Mouse (Mus musculus): ENCODE measurements around the gene Ralgps2. TPM values are rescaled to one million over a fixed set of nuclear protein-coding genes. Genes with fewer than 3 reads are reported as not detected.

Ralgps2 gene
- polyA plus RNA-seq, 1 experiment from 2014 or later = 96.8 TPM

GRCm38 (mm10) chr1:156970641-156971040 is 31.2 kb upstream of the Ralgps2 start:
- no peak overlapping the region for H3K4me3 ChIP-seq
- no peak overlapping the region for H3K27ac ChIP-seq (replicated peaks)
- H3K36me3 ChIP-seq = no peaks in the 10 kb centered on the region
- 78% methylated on average over 6 of the region's 6 CpGs for WGBS
- no peaks in the 10 kb centered on the region for H3K4me1 ChIP-seq
- no peaks in the 10 kb centered on the region for H3K9me3 ChIP-seq (replicated peaks)
- no peaks in the 10 kb centered on the region for H3K27me3 ChIP-seq (ENCODE audit: low read depth, poor library complexity, severe bottlenecking)
- no peak for DNase-seq (ENCODE audit: low spot score)

- no peaks in the 10 kb centered on the region for H3K36me3 ChIP-seq
- no peaks in the 10 kb centered on the region for H3K9me3 ChIP-seq (replicated peaks)
- no peaks in the 10 kb centered on the region for H3K27me3 ChIP-seq (ENCODE audit: low read depth, poor library complexity, severe bottlenecking)
- H3K4me1 ChIP-seq = no peaks in the 10 kb centered on the region
- no peak overlapping the region for H3K27ac ChIP-seq (replicated peaks)
- DNase-seq (ENCODE audit: low spot score) = no peak
- WGBS = 86% methylated on average over 7 of the region's 7 CpGs
- no peak overlapping the region for H3K4me3 ChIP-seq
Observed at GRCm38 (mm10) chr1:156968107-156968506, 28.7 kb upstream of the Ralgps2 start.

GRCm38 (mm10) chr1:156964586-156964932 is 25.1 kb upstream of the Ralgps2 start:
- WGBS = 87% methylated on average over 4 of the region's 4 CpGs

GRCm38 (mm10) chr1:156963871-156964585 is 24.6 kb upstream of the Ralgps2 start:
- Histone ChIP-seq H3K27ac (replicated peaks) (no peak overlapping the region), H3K4me3 (no peak overlapping the region), H3K9me3 (replicated peaks) (no peaks in the 10 kb centered on the region), H3K27me3 (ENCODE audit: low read depth, poor library complexity, severe bottlenecking) (no peaks in the 10 kb centered on the region), H3K4me1 (no peaks in the 10 kb centered on the region), H3K36me3 (no peaks in the 10 kb centered on the region)
- 48% methylated on average over 7 of the region's 7 CpGs for WGBS
- DNase-seq (ENCODE audit: low spot score) = no peak

More at GRCm38 (mm10) chr1:156964586-156964932, 25.1 kb upstream of the Ralgps2 start:
- H3K27ac ChIP-seq (replicated peaks) = no peak overlapping the region
- H3K9me3 ChIP-seq (replicated peaks) = no peaks in the 10 kb centered on the region
- H3K4me1 ChIP-seq = no peaks in the 10 kb centered on the region
- DNase-seq (ENCODE audit: low spot score) = no peak
- no peaks in the 10 kb centered on the region for H3K27me3 ChIP-seq (ENCODE audit: low read depth, poor library complexity, severe bottlenecking)
- no peak overlapping the region for H3K4me3 ChIP-seq
- no peaks in the 10 kb centered on the region for H3K36me3 ChIP-seq

- H3K9me3 ChIP-seq (replicated peaks) = no peaks in the 10 kb centered on the region
- DNase-seq (ENCODE audit: low spot score) = no peak
- no peaks in the 10 kb centered on the region for H3K27me3 ChIP-seq (ENCODE audit: low read depth, poor library complexity, severe bottlenecking)
- H3K36me3 ChIP-seq = no peaks in the 10 kb centered on the region
- peaks cover under 1% of the 10 kb centered on the region; the same call in 1 of the 2 replicates for H3K4me1 ChIP-seq
- H3K27ac ChIP-seq (replicated peaks) = no peak overlapping the region
- no peak overlapping the region for H3K4me3 ChIP-seq
- 58% methylated on average over 8 of the region's 8 CpGs for WGBS
Observed at GRCm38 (mm10) chr1:156961481-156962265, 22.2 kb upstream of the Ralgps2 start.

GRCm38 (mm10) chr1:156959004-156959403 is 19.6 kb upstream of the Ralgps2 start:
- H3K36me3 ChIP-seq = no peaks in the 10 kb centered on the region
- H3K4me1 ChIP-seq = peaks cover 5% of the 10 kb centered on the region; the same call in 1 of the 2 replicates
- WGBS = 89% methylated on average over 5 of the region's 5 CpGs
- no peaks in the 10 kb centered on the region for H3K9me3 ChIP-seq (replicated peaks)
- H3K27ac ChIP-seq (replicated peaks) = no peak overlapping the region
- no peak for DNase-seq (ENCODE audit: low spot score)
- H3K4me3 ChIP-seq = no peak overlapping the region
- no peaks in the 10 kb centered on the region for H3K27me3 ChIP-seq (ENCODE audit: low read depth, poor library complexity, severe bottlenecking)

GRCm38 (mm10) chr1:156957360-156957759 is 17.9 kb upstream of the Ralgps2 start:
- peaks cover 5% of the 10 kb centered on the region; the same call in 1 of the 2 replicates for H3K4me1 ChIP-seq
- 81% methylated on average over 3 of the region's 3 CpGs for WGBS
- no peaks in the 10 kb centered on the region for H3K9me3 ChIP-seq (replicated peaks)
- H3K27me3 ChIP-seq (ENCODE audit: low read depth, poor library complexity, severe bottlenecking) = no peaks in the 10 kb centered on the region
- no peak overlapping the region for H3K27ac ChIP-seq (replicated peaks)
- H3K36me3 ChIP-seq = no peaks in the 10 kb centered on the region
- H3K4me3 ChIP-seq = no peak overlapping the region
- no peak for DNase-seq (ENCODE audit: low spot score)

GRCm38 (mm10) chr1:156955926-156956760 is 16.7 kb upstream of the Ralgps2 start:
- Histone ChIP-seq H3K4me3 (no peak overlapping the region), H3K9me3 (replicated peaks) (no peaks in the 10 kb centered on the region), H3K27ac (replicated peaks) (no peak overlapping the region), H3K27me3 (ENCODE audit: low read depth, poor library complexity, severe bottlenecking) (no peaks in the 10 kb centered on the region), H3K36me3 (no peaks in the 10 kb centered on the region), H3K4me1 (peaks cover 5% of the 10 kb centered on the region; the same call in 1 of the 2 replicates)
- no peak for DNase-seq (ENCODE audit: low spot score)
- WGBS = 66% methylated on average over 17 of the region's 17 CpGs

GRCm38 (mm10) chr1:156954216-156954615 is 14.8 kb upstream of the Ralgps2 start:
- no peak overlapping the region for H3K27ac ChIP-seq (replicated peaks)
- H3K4me1 ChIP-seq = peaks cover 5% of the 10 kb centered on the region; the same call in 1 of the 2 replicates
- H3K9me3 ChIP-seq (replicated peaks) = no peaks in the 10 kb centered on the region
- no peaks in the 10 kb centered on the region for H3K27me3 ChIP-seq (ENCODE audit: low read depth, poor library complexity, severe bottlenecking)
- H3K36me3 ChIP-seq = no peaks in the 10 kb centered on the region
- DNase-seq (ENCODE audit: low spot score) = no peak
- 95% methylated on average over 12 of the region's 12 CpGs for WGBS
- H3K4me3 ChIP-seq = no peak overlapping the region

GRCm38 (mm10) chr1:156950354-156950753 is 10.9 kb upstream of the Ralgps2 start:
- no peak for DNase-seq (ENCODE audit: low spot score)
- H3K4me1 ChIP-seq = no peaks in the 10 kb centered on the region
- WGBS = 76% methylated on average over 5 of the region's 5 CpGs
- H3K36me3 ChIP-seq = no peaks in the 10 kb centered on the region
- H3K9me3 ChIP-seq (replicated peaks) = peaks cover 17% of the 10 kb centered on the region; the same call in 1 of the 2 replicates
- H3K4me3 ChIP-seq = no peak overlapping the region
- H3K27ac ChIP-seq (replicated peaks) = no peak overlapping the region
- no peaks in the 10 kb centered on the region for H3K27me3 ChIP-seq (ENCODE audit: low read depth, poor library complexity, severe bottlenecking)

- peaks cover 33% of the 10 kb centered on the region for H3K4me1 ChIP-seq
- peaks cover under 1% of the 10 kb centered on the region; the same call in 1 of the 2 replicates for H3K9me3 ChIP-seq (replicated peaks)
- H3K27ac ChIP-seq (replicated peaks) = no peak overlapping the region
- DNase-seq (ENCODE audit: low spot score) = no peak
- H3K4me3 ChIP-seq = peak overlapping the region; percentile 97
- 59% methylated on average over 7 of the region's 7 CpGs for WGBS
- 0 out of 2 replicates have a peak, but pooled peaks cover 3% of the 10 kb centered on the region for H3K36me3 ChIP-seq
- no peaks in the 10 kb centered on the region for H3K27me3 ChIP-seq (ENCODE audit: low read depth, poor library complexity, severe bottlenecking)
Observed at GRCm38 (mm10) chr1:156940584-156940983, 1.2 kb upstream of the Ralgps2 start.

GRCm38 (mm10) chr1:156940142-156940522 is 706 bp upstream of the Ralgps2 start:
- no peak for DNase-seq (ENCODE audit: low spot score)
- Histone ChIP-seq H3K36me3 (peaks cover 2% of the 10 kb centered on the region; the same call in 1 of the 2 replicates), H3K4me1 (peaks cover 33% of the 10 kb centered on the region), H3K27me3 (ENCODE audit: low read depth, poor library complexity, severe bottlenecking) (no peaks in the 10 kb centered on the region), H3K4me3 (peak overlapping the region; percentile 97), H3K9me3 (replicated peaks) (no peaks in the 10 kb centered on the region), H3K27ac (replicated peaks) (peak overlapping the region; percentile 98)
- WGBS = 3% methylated on average over 8 of the region's 8 CpGs
